Mouse (Mus musculus) embryonic facial prominence, embryonic 14.5 days (tissue): ENCODE results near the gene Adar. TPM values are rescaled to one million over a fixed set of nuclear protein-coding genes. Genes with fewer than 3 reads are reported as not detected.

ENCODE experiments used
- ATAC-seq: fragments of 200-750 bp; cut with Nextera tagmentation; 2 replicates; pipeline ENCODE4 v1.8.0; 2017; ENCODE audit warnings: low read depth, moderate number of reproducible peaks, moderate TSS enrichment
- DNase-seq: peaks from one replicate; pipeline ENCODE4 v3.0.0-alpha.2; 2015; ENCODE audit warnings: low spot score
- H3K27ac ChIP-seq: fragments of 300-500 bp; sonication (generic); replicated peaks from 2 replicates; pipeline ENCODE4 v1.5.1; 2014; ENCODE audit warnings: low read depth, mild to moderate bottlenecking, low read length, moderate library complexity
- H3K27me3 ChIP-seq: fragments of 300-500 bp; sonication (generic); replicated peaks from 2 replicates; pipeline ENCODE4 v1.6.1; 2014; ENCODE audit warnings: low read length; ENCODE audit not compliant: control insufficient read depth, insufficient read depth
- H3K36me3 ChIP-seq: fragments of 300-500 bp; sonication (generic); 2 replicates; pipeline ENCODE4 v1.6.1; 2014; ENCODE audit warnings: low read length, mixed read lengths; ENCODE audit not compliant: control insufficient read depth, insufficient read depth
- H3K4me1 ChIP-seq: fragments of 300-500 bp; sonication (generic); 2 replicates; pipeline ENCODE4 v1.6.1; 2014; ENCODE audit warnings: antibody characterized with exemption, low read length; ENCODE audit not compliant: control insufficient read depth, insufficient read depth
- H3K4me2 ChIP-seq: fragments of 300-500 bp; sonication (generic); 2 replicates; pipeline ENCODE4 v1.6.1; 2014; ENCODE audit warnings: low read depth, mild to moderate bottlenecking, low read length, moderate library complexity, mixed read lengths
- H3K4me3 ChIP-seq: fragments of 300-500 bp; sonication (generic); 2 replicates; pipeline ENCODE4 v1.5.1; 2014; ENCODE audit warnings: low read depth, mild to moderate bottlenecking, low read length
- H3K9ac ChIP-seq: fragments of 300-500 bp; sonication (generic); 2 replicates; pipeline ENCODE4 v1.6.1; 2014; ENCODE audit warnings: low read depth, mild to moderate bottlenecking, low read length, moderate library complexity, mixed read lengths
- H3K9me3 ChIP-seq: fragments of 300-500 bp; sonication (generic); 2 replicates; pipeline ENCODE4 v1.6.1; 2016; ENCODE audit warnings: low read length; ENCODE audit not compliant: control insufficient read depth
- WGBS: fragments of 180-500 bp; shearing (Covaris S2); extraction: QIAGEN DNeasy Blood & Tissue Kit; methylation state at CpG from one replicate; pipeline ENCODE4 v1.1.7; 2014; 5-methylcytosine and 5-hydroxymethylcytosine counted together
- polyA plus RNA-seq: library from polyadenylated mRNA; unstranded; fragments of >200 nt; fragmentation: Nextera tagmentation; extraction: Ambion mirVana; gene quantifications from 2 replicates; pipeline ENCODE4 v1.2.1, GENCODE M21; 2014

Gene Adar
- polyA plus RNA-seq, 1 experiment from 2014 or later = 11.5 TPM

- Histone ChIP-seq H3K27me3 (no peaks in the 10 kb centered on the region), H3K4me1 (no peaks in the 10 kb centered on the region), H3K27ac (no peak overlapping the region), H3K36me3 (no peaks in the 10 kb centered on the region), H3K9ac (no peak overlapping the region), H3K4me3 (no peak overlapping the region), H3K9me3 (no peaks in the 10 kb centered on the region), H3K4me2 (no peak overlapping the region)
- WGBS = 85% methylated on average over 2 of the region's 2 CpGs
- no peak for ATAC-seq
- DNase-seq = no peak
These were observed 43.0 kb downstream of the Adar start for GRCm38 (mm10) chr3:89757851-89758250.

DNA sequence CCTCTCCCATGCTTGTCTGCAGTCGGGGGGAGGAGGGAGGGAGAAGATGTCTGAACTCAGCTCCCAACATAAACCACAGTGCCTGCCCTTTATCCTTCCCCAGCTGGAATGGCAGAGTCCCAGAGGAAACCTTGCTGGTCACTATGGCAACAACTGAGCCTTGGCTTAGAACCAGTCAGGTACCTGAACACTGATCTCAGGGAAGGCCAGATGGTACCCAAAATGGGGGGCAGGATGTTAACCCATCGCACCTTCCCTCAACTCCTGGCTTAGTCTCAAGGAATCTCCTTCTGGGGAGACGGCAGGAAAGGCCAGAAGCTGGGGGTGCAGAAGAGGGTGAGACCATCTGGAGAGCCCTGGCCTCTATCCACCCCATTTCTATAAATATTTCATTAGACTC lies 45.0 kb downstream of the Adar start:
- Histone ChIP-seq H3K27ac (no peak overlapping the region), H3K4me2 (no peak overlapping the region), H3K9me3 (no peaks in the 10 kb centered on the region), H3K9ac (no peak overlapping the region), H3K27me3 (0 out of 2 replicates have a peak, but pooled peaks cover 3% of the 10 kb centered on the region), H3K4me1 (no peaks in the 10 kb centered on the region), H3K36me3 (no peaks in the 10 kb centered on the region), H3K4me3 (no peak overlapping the region)
- ATAC-seq (no peak), DNase-seq (no peak)
- WGBS = 86% methylated on average over 2 of the region's 3 CpGs

GRCm38 (mm10) chr3:89764119-89764724 lies 49.4 kb downstream of the Adar start, which contains the start of gene Chrnb2:
TSS of gene Chrnb2 (minus strand) at chr3:89764632.
- Histone ChIP-seq H3K27ac (no peak within 1 kb of the TSS), H3K27me3 (0 out of 2 replicates have a peak, but pooled peaks cover 3% of the 10 kb centered on the region), H3K4me2 (peak within 1 kb of the TSS; percentile 48), H3K4me1 (no peaks in the 10 kb centered on the region), H3K9ac (peak within 1 kb of the TSS; percentile 19; the same call in 1 of the 2 replicates), H3K9me3 (no peaks in the 10 kb centered on the region), H3K36me3 (no peaks in the 10 kb centered on the region), H3K4me3 (peak within 1 kb of the TSS; percentile 23)
- peak; percentile 90 for ATAC-seq
- 0% methylated on average over 33 of the region's 36 CpGs for WGBS
- DNase-seq = peak; percentile 81

DNA sequence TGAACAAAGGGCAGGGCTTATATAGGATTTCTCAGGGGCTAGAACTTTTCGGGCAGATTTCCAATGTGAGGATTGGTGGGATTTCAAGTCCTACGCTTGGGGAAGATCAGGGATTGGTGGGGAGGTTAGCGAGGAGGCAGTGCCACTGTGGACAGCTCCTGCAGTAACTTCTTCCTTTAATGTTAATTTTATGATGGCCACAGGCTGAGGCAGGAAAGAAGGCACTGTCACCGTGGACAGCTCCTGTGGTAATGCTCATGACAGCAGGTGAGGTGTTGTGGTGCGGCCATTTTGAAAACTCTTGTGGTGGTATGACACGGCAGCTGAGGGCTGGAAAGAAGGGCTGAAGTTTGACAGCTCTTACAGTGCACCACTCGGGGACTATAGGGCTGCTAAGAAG lies 54.8 kb downstream of the Adar start:
- no peaks in the 10 kb centered on the region for H3K36me3 ChIP-seq
- peaks cover 4% of the 10 kb centered on the region for H3K4me1 ChIP-seq
- ATAC-seq (no peak), DNase-seq (no peak)
- H3K4me2 ChIP-seq = no peak overlapping the region
- WGBS = 71% methylated on average over 7 of the region's 7 CpGs
- H3K9ac ChIP-seq = no peak overlapping the region
- no peaks in the 10 kb centered on the region for H3K9me3 ChIP-seq
- H3K27ac ChIP-seq = no peak overlapping the region
- H3K27me3 ChIP-seq = 0 out of 2 replicates have a peak, but pooled peaks cover under 1% of the 10 kb centered on the region
- no peak overlapping the region for H3K4me3 ChIP-seq

DNA sequence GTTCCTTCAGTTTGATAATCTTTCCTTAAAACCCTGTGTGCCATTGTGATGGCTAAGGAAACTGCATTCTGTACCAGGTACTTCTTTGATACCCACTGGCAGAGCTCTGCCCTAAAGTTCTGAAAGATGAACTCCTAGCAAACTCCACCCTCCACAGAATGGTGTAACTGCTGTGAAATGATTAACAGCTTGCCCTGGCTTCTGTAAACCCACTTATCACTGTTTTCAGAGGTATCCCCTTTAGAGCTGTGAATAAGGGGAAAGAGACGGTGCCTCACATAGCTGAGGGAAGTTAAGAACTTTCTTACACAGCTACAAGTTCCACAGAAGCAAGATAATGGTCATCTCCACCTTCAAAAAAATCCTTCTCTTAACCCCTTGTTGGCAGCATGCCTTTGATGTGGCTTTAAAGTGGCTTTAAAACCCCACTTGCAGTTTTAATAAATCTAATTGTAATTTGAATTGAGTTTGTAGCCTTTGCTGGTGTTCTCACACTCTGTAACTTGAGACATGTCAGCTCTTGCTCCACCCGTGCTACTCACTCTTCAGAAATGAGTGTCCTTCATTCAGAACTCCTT lies 55.7 kb downstream of the Adar start:
- no peak for DNase-seq
- H3K27ac ChIP-seq = no peak overlapping the region
- 46% methylated on average over 2 of the region's 2 CpGs for WGBS
- H3K27me3 ChIP-seq = no peaks in the 10 kb centered on the region
- H3K4me3 ChIP-seq = no peak overlapping the region
- no peak overlapping the region for H3K4me2 ChIP-seq
- ATAC-seq = no peak
- H3K9me3 ChIP-seq = no peaks in the 10 kb centered on the region
- H3K4me1 ChIP-seq = peaks cover 14% of the 10 kb centered on the region
- no peak overlapping the region for H3K9ac ChIP-seq
- 0 out of 2 replicates have a peak, but pooled peaks cover 1% of the 10 kb centered on the region for H3K36me3 ChIP-seq

GRCm38 (mm10) chr3:89772588-89772967 lies 57.8 kb downstream of the Adar start:
- H3K36me3 ChIP-seq = peaks cover 22% of the 10 kb centered on the region
- H3K27ac ChIP-seq = peak overlapping the region; percentile 95
- peak overlapping the region; percentile 83 for H3K4me2 ChIP-seq
- peak; percentile 86 for DNase-seq
- H3K4me3 ChIP-seq = peak overlapping the region; percentile 98
- H3K27me3 ChIP-seq = no peaks in the 10 kb centered on the region
- peak overlapping the region; percentile 99 for H3K9ac ChIP-seq
- H3K4me1 ChIP-seq = peaks cover 19% of the 10 kb centered on the region
- H3K9me3 ChIP-seq = no peaks in the 10 kb centered on the region
- ATAC-seq = peak; percentile 77
- 0% methylated on average over 17 of the region's 17 CpGs for whole genome bisulfite sequencing

DNA sequence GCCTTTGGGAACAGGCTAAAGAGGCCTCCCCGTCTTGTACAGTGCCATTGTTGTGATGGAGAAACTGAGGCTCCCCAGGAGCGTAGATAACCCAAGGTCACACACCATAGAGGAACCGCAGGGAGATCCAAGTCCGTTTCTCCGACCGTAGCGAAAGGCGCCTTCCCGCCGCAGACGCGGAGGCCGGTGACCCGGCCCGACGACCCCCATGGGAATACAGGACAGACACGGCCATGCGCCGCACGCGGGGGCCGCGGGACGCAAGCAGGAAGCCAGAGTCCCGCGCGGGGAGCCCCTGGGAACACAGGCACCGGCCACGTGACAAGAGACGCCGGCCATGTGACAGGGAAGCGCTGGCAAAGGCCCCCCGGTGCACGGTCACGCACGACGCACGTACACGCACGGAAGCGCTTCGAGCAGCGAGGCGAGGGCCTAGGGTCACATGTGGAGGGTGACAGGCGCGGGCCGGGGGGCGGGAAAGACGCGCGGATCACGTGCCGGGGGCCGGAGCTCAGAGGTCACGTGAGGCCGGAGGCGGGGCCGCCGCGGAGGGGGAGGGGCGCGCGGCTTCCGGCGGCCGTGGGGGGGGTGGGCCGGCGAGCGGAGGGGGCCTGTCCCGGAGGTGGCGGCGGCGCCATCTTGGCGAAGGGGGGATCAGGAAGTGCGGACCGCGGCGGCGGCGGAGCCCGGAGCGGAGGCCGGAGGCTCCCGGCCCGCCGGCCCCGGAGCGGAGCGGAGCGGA lies 58.3 kb downstream of the Adar start, which contains the start of gene Ube2q1:
Gene Ube2q1, plus strand, starts transcription at position 649 of the 742 bp plus-strand sequence.
- peaks cover 27% of the 10 kb centered on the region for H3K36me3 ChIP-seq
- H3K4me3 ChIP-seq = peak within 1 kb of the TSS; percentile 98

GRCm38 (mm10) chr3:89773740-89774211 lies 59.0 kb downstream of the Adar start:
- DNase-seq = no peak
- Histone ChIP-seq H3K4me2 (peak overlapping the region; percentile 83), H3K9me3 (no peaks in the 10 kb centered on the region), H3K27ac (peak overlapping the region; percentile 95), H3K36me3 (peaks cover 34% of the 10 kb centered on the region), H3K9ac (peak overlapping the region; percentile 99), H3K4me3 (peak overlapping the region; percentile 98), H3K4me1 (peaks cover 19% of the 10 kb centered on the region), H3K27me3 (no peaks in the 10 kb centered on the region)
- 0% methylated on average over 12 of the region's 37 CpGs for WGBS
- peak; percentile 20 for ATAC-seq

More for the DNA sequence above, 58.3 kb downstream of the Adar start, which contains the start of gene Ube2q1:
- Histone ChIP-seq H3K4me2 (peak within 1 kb of the TSS; percentile 83), H3K27me3 (no peaks in the 10 kb centered on the region), H3K4me1 (peaks cover 19% of the 10 kb centered on the region), H3K27ac (peak within 1 kb of the TSS; percentile 95), H3K9me3 (no peaks in the 10 kb centered on the region), H3K9ac (peak within 1 kb of the TSS; percentile 99)
- ATAC-seq (peak; percentile 94), DNase-seq (peak; percentile 98)
- under 1% methylated on average over 41 of the region's 90 CpGs for WGBS
